Mouse (Mus musculus) splenic B cell, adult 2 months (primary cell): ENCODE measurements at regions not wholly inside any gene's neighbourhood (a gene's known extent, or its start where the extent isn't known, plus 50 kb on each side); places are given as distances from the start of the nearest gene placed in this dataset.

Experiments
- DNase-seq: peaks from one replicate; pipeline ENCODE4 v3.0.0-alpha.2; 2011; ENCODE audit warnings: low read depth, low spot score
- H3K27me3 ChIP-seq: 2 replicates; pipeline ENCODE4 v1.6.1; 2012; ENCODE audit warnings: mild to moderate bottlenecking, low read length, moderate library complexity, mixed read lengths; ENCODE audit not compliant: control insufficient read depth, poor library complexity, insufficient read depth, severe bottlenecking
- H3K36me3 ChIP-seq: 2 replicates; pipeline ENCODE4 v1.6.1; 2012; ENCODE audit warnings: mild to moderate bottlenecking, low read length, moderate library complexity, mixed read lengths; ENCODE audit not compliant: control insufficient read depth, poor library complexity, insufficient read depth, severe bottlenecking

DNA sequence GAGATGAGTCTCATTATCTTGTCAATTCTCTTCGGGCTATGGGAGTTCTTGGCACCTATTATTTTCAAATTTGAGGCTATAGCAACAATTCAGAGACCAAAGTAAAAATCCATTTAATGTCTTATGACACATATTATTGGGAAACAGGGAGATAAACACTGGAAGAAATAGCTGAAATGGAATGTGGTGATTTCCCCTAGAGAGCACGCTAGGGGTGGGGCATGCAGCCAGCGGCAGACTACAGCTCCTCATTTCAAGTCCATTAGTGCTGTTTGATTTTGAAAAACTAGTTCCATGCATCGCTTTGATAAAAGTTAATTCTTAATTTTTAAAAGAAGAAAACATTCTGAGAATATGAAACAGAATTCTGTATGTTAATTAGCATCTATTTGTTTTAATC, 367.6 kb upstream of the Castor2 start:
- Histone ChIP-seq H3K36me3 (no peaks in the 10 kb centered on the region), H3K27me3 (no peaks in the 10 kb centered on the region)
- DNase-seq: no peak

DNA sequence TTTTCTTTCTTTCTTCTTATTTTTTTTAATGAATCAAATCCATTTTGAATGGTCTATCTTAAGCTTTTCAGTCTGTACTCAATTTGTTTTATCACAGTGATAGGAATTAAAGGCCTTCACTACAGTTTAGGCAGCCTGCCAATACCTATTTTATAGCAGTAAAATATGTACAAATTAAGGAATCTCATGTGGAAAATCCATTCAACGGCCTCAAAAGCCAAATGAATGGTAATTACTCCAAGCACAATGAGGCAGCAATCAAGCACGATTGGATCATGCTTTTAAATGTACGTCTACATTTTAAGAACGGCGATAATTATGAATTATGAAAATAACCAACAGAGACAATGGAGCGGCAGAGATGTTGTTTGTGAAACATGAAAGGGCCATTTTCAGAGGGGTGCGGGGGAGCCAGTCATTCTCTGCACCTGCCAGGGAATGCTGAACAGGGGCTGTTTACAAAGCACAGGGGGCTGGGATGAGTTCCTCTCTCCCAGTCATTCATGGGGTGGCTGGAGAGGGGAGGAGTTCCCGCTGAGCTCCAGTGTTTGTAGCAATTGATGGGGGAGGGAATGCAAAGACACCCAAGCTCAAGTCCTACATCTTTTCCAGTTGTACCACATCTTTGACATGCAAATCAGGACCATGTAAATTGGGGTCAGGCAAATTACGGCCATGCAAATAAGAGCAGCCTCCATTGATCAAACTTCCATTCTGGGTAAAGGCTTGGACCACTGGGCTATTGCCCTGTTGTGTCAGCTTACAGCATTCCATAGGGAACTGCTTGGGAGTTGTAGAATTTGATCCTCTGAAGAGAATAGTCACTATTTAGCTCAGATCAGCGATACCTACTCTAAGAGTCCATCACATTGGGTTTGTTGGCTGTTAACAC, 381.1 kb upstream of the Castor2 start:
- Histone ChIP-seq H3K36me3 (no peaks in the 10 kb centered on the region), H3K27me3 (no peaks in the 10 kb centered on the region)
- no peak for DNase-seq

DNA sequence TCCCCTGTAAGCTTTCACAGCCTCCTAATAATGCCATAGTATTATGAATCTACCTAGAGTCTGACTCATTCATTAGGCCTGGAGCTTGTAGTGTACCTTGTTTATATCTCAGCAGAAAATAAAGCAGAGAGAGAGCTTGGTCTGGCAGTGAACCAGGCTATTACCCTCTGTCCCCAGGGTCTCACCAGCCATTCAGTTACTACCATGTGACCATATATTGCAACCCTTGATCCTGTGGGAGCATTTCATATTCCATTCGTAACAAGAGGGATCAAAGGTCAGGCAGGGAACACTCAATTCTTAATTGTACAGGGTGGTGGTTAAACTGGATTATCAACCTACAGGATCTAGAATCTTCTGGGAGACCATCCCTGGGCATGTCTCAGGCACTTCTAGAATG, 383.7 kb upstream of the Castor2 start:
- no peak for DNase-seq
- no peaks in the 10 kb centered on the region for H3K36me3 ChIP-seq
- H3K27me3 ChIP-seq: no peaks in the 10 kb centered on the region

DNA sequence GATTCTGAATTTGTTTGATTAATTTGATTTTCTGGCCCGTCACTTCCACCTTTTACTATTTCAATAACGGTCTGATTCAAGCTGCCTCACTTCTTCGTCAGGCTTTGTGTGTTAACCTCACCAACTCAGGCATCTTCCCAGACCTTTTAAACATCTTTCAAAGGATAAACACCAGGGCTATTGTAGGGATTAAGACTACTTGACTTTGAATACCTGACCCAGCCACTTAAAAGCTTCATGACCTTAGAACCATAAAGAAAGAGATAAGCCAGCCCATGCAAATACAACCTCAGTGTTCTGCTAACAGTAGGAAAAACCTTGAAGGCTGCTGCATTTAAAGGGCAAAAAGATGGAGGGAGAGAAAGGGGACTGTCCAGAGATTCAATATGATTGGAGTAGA, 386.9 kb upstream of the Castor2 start:
- no peaks in the 10 kb centered on the region for H3K36me3 ChIP-seq
- no peak for DNase-seq
- no peaks in the 10 kb centered on the region for H3K27me3 ChIP-seq

DNA sequence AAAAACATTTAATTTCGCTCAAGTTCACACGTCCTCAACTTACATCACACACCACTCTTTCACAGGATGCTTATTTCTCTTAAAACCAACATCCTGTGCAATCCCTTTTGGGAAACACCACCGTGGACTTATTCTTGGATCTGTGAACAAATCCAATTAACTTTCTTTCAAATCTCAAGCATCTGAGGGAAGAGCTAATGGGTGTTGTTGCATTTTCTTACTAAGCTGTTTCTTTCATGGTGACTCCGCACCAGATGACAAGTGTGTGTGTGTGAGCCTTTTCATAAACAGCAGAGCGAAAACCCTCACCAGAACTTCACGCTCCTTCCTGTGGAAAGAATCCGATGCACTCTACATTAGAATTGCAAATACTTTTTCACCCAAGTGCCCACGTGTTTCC, 390.6 kb upstream of the Castor2 start:
- H3K27me3 ChIP-seq: no peaks in the 10 kb centered on the region
- no peaks in the 10 kb centered on the region for H3K36me3 ChIP-seq
- DNase-seq: no peak

DNA sequence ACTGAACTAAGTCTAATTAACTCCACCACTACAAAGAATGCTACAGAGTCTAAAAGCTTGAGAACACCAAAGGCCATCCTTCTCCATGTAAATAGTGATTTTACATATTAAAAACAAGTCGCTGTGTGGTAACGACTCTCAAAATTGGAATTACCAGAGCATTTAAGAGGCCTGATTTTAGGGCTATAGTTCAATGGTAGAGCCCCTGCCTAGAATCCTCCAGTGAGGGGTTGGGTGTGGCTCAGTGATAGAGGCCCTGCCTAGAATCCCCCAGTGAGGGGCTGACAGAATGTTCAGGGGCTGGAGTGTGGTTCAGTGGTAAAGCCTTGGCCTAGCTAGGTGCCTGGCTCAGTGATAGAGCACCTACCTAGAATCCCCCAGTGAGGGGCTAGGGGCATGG, 413.3 kb upstream of the Castor2 start:
- H3K36me3 ChIP-seq: no peaks in the 10 kb centered on the region
- H3K27me3 ChIP-seq: no peaks in the 10 kb centered on the region
- DNase-seq: no peak

DNA sequence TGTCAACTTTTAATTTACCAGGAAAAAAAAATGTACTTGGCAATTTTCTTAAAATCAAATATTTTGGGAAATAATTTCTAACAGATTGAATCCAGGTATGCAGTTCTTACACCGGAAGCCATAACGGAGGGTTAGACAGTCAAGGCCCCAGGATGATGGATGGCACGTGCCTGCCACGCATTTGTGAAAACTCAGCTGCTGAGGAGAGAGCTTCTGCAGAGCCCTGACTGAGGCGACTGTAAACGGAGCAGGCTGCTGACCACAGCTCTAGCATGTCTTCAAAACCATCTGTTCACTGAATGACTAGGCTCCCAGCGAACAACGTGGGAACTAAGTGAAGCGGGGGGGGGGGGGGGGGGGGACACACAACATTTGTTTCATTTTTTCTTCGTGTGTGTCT, 416.5 kb upstream of the Castor2 start:
- Histone ChIP-seq H3K36me3 (no peaks in the 10 kb centered on the region), H3K27me3 (no peaks in the 10 kb centered on the region)
- no peak for DNase-seq

DNA sequence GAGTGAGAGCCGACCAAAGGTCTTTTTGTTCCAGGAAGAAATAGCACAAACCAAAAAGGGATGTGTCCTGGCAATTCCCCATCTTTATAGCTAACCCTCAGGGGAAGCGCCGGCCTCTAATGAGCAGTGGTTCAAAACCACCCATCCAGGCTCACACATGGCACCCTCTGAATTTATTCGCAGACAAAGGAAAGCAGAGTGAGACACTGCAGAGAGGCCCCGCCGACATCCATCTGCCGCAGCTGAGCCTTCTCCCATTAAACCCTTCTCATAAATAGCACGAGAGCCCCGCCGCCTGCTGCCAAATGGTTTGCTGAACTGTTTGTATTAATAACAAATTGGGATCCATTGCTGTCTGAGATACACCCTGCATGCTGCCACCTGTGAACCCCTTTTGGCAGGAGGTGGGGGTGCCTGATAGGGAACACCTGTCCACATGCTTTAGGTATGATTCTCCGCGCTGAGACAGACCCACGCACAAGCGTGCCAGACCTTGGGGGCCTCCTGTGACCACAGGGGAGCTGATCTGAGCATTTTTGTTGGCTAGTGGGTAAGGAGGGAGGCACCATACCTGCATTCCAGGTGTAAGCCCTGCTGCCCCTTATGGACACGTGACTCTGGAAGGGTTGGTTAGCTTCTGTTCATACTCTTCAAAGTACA, 422.6 kb upstream of the Castor2 start:
- no peaks in the 10 kb centered on the region for H3K36me3 ChIP-seq
- DNase-seq: no peak

DNA sequence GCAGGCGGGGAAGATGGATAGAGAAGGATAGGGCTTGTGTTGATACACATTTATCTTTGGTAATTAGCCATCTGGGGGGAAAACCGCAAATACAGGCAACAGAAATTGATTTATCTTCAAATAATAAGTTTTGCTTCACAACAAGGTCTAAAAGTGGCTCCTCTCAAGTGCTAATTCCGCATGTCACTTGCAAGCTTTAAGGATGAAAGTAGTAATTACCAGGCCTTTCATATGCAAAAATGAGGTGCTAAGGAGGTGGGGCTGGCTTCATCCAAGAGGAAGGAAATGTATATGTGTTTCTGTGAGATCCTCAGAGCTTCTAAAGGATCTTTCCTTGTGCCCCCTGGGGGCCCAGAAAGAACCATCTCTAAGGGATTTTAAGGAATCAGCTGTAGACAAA, 423.9 kb upstream of the Castor2 start:
- no peak for DNase-seq
- Histone ChIP-seq H3K36me3 (no peaks in the 10 kb centered on the region), H3K27me3 (no peaks in the 10 kb centered on the region)

More for the DNA sequence above, 422.6 kb upstream of the Castor2 start:
- H3K27me3 ChIP-seq: no peaks in the 10 kb centered on the region

DNA sequence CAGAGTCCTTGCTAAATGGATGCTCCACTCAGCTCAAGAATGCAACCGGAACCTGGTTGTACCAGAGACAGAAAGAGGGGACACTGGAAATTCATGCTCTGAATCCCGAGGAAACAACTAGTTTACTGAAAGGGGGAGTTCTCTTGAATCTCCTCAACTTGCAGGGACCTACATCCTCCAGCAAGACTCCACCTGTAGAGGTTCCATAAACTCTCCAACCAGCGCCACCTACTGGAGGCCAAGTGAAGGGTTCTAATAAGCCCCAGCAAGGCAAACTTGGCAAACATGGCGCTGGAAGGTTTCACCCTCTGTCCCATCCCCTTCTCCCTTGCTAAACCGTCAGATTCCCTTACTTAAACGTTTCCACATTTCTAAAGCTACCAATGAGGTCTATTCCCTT, 433.0 kb upstream of the Castor2 start:
- H3K36me3 ChIP-seq: no peaks in the 10 kb centered on the region
- H3K27me3 ChIP-seq: no peaks in the 10 kb centered on the region
- DNase-seq: no peak

DNA sequence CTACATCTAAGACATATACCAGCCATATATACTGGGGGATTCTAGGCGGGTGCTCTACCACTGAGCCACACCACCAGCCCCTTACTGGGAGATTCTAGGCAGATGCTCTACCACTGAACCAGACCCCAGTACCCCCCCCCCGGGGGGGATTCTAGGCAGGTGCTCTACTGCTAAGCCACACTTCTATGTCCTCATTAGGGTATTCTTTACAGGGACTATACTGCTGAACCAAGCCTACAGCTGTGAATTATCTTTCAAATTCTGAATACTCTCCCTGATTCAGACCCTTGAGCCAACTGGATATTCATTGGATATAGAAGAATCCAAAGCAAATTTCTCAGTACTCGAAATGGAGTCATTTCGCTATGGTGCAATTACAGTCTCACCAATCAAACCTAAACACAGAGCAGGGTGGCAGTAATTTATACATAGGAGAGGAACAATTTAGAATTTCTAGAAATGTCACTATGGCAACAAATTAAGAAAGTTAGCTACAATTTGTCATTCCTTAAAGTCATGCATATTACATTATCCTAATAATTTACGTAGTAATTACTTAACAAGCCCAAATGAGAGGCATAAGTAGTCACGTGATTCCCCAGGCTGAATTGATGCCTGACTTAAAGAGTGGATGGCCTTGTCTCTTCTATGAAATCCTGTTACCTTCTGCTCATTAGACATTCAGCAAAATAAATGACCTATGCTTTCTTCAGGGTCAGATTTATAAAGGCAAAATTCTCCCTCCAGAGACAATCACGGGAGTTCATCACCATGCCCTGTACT, 436.8 kb upstream of the Castor2 start:
- no peaks in the 10 kb centered on the region for H3K27me3 ChIP-seq
- no peak for DNase-seq
- no peaks in the 10 kb centered on the region for H3K36me3 ChIP-seq

DNA sequence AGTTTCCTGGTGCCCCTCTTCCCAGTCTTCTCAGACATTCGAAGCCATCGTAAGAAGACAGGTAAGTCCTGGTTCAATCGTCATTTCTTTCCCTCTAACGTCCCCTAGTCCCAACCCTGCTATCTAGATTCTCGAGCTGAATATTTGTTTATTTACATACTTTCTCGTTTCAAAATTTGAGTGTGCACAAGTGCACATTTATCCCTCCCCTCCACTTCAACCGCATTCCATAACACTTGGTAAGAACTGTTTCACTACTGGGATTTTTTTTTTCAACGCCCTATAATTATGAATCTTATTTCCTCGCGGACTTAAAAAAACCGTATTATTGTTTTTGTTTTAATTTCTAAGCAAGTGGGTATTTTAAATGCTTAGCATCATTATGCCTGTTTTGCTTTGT, 439.2 kb upstream of the Castor2 start:
- Histone ChIP-seq H3K27me3 (no peaks in the 10 kb centered on the region), H3K36me3 (no peaks in the 10 kb centered on the region)
- DNase-seq: no peak

DNA sequence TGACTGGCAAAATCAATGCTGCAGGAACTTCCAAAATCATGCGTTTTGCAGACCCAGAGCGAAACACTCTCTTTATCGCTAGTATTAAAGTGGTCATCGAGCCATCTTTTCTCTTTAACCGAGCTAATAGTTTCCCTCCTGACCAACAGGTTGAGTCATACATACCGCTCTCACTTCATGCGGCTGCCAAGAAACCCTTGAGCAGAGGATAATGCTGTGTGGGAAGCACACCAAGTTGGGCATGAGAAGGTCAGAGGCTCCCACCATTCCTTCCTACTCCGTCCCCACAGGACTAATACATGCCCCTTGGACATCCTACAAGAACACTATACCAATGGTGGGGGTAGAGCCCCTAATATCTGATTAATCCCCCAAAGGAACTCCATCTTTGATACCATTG, 442.7 kb upstream of the Castor2 start:
- no peak for DNase-seq
- no peaks in the 10 kb centered on the region for H3K27me3 ChIP-seq
- H3K36me3 ChIP-seq: no peaks in the 10 kb centered on the region

DNA sequence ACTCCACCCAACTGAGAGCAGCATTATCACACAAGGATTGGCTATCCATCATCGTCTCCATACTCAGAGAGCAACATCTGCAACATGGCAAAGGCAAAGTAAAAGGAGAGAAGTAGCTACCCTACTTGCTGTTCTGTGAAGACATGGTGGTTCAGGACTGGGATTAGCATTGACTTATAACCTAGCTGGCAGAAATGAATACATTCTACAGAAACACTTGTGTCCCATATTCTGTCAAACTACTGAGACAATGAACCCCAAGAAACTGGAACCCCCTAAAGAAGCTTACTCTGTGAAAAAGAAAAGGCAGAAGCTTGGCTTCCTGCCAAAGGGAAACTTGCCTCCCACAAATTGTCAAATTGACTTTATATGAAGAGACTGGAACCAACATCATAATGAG, 446.1 kb upstream of the Castor2 start:
- H3K36me3 ChIP-seq: no peaks in the 10 kb centered on the region
- H3K27me3 ChIP-seq: no peaks in the 10 kb centered on the region
- no peak for DNase-seq

DNA sequence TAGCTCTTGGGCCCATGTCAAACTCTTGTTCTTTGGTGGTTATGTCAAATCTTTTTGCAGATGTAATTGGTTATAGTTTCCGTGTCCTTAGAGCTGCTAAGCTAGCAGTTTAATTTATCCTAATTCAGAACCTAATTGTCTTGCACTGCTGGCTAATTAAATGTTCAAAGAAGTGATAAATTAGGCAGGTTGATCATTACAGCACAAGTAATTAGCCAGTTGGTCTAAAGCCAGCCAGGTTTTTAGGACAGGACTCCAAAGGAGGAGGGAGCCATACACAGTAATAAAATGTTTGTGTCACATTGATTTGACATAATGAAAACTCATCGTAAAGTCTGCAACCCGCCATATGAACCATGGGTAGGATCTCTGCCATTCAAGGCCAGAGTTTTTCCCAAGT, 449.3 kb upstream of the Castor2 start:
- H3K36me3 ChIP-seq: no peaks in the 10 kb centered on the region
- H3K27me3 ChIP-seq: no peaks in the 10 kb centered on the region
- DNase-seq: no peak
